Mouse (Mus musculus) lung, postnatal 0 days (tissue): ENCODE data around the gene Alg12. TPM values are rescaled to one million over a fixed set of nuclear protein-coding genes. Genes with fewer than 3 reads are reported as not detected.
"Not testable (repeated sequence)": the region's sequence is repeated elsewhere in the genome, so short reads cannot be mapped to it uniquely, and the experiment has no call there.

Source experiments
- ATAC-seq: fragments of 200-750 bp; cut with Nextera tagmentation; 2 replicates; pipeline ENCODE4 v1.8.0; 2017; ENCODE audit warnings: moderate library complexity
- DNase-seq: peaks from one replicate; pipeline ENCODE4 v3.0.0-alpha.2; 2016; ENCODE audit warnings: low spot score
- H3K27ac ChIP-seq: fragments of 300-500 bp; sonication (generic); 2 replicates; pipeline ENCODE4 v1.5.1; 2014; ENCODE audit warnings: antibody characterized with exemption, mild to moderate bottlenecking, low read length, mixed read lengths
- H3K27me3 ChIP-seq: fragments of 300-500 bp; sonication (generic); replicated peaks from 2 replicates; pipeline ENCODE4 v1.6.1; 2014; ENCODE audit warnings: low read length, mixed read lengths; ENCODE audit not compliant: insufficient read depth
- H3K36me3 ChIP-seq: fragments of 300-500 bp; sonication (generic); 2 replicates; pipeline ENCODE4 v1.6.1; 2014; ENCODE audit warnings: low read length, mixed read lengths; ENCODE audit not compliant: insufficient read depth
- H3K4me1 ChIP-seq: fragments of 300-500 bp; sonication (generic); 2 replicates; pipeline ENCODE4 v1.6.1; 2014; ENCODE audit warnings: antibody characterized with exemption, low read depth, low read length, mixed read lengths; ENCODE audit not compliant: insufficient read depth
- H3K4me2 ChIP-seq: fragments of 300-500 bp; sonication (generic); replicated peaks from 2 replicates; pipeline ENCODE4 v1.6.1; 2014; ENCODE audit warnings: low read depth, mild to moderate bottlenecking, low read length, moderate library complexity, mixed read lengths
- H3K4me3 ChIP-seq: fragments of 300-500 bp; sonication (generic); 2 replicates; pipeline ENCODE4 v1.5.1; 2014; ENCODE audit warnings: low read depth, low read length
- H3K9ac ChIP-seq: fragments of 300-500 bp; sonication (generic); replicated peaks from 2 replicates; pipeline ENCODE4 v1.6.1; 2014; ENCODE audit warnings: low read depth, mild to moderate bottlenecking
- H3K9me3 ChIP-seq: fragments of 300-500 bp; sonication (generic); 2 replicates; pipeline ENCODE4 v1.6.1; 2016; ENCODE audit warnings: low read length, mixed read lengths
- CTCF ChIP-seq: IDR thresholded peaks from 2 replicates; pipeline ENCODE4 v1.5.1; 2016; ENCODE audit warnings: antibody characterized with exemption, mild to moderate bottlenecking
- EP300 ChIP-seq: IDR thresholded peaks from 2 replicates; pipeline ENCODE4 v1.6.1; 2016; ENCODE audit warnings: antibody characterized with exemption, mild to moderate bottlenecking, control low read depth
- WGBS: fragments of 180-500 bp; shearing (Covaris S2); extraction: QIAGEN DNeasy Blood & Tissue Kit; methylation state at CpG from one replicate; pipeline ENCODE4 v1.1.7; 2014; 5-methylcytosine and 5-hydroxymethylcytosine counted together
- polyA plus RNA-seq: library from polyadenylated mRNA; unstranded; fragments of >200 nt; fragmentation: Nextera tagmentation; extraction: Ambion mirVana; gene quantifications from 2 replicates; pipeline ENCODE4 v1.2.1, GENCODE M21; 2015

The Alg12 gene
- polyA plus RNA-seq, 1 experiment from 2014 or later: 7.2 TPM

- WGBS: 84% methylated on average over 3 of the region's 3 CpGs
- TF ChIP-seq EP300 (no peak), CTCF (peak; percentile 38)
- no peak for DNase-seq
Observed at GRCm38 (mm10) chr15:88813262-88813661, 5.9 kb downstream of the Alg12 start.

GRCm38 (mm10) chr15:88810369-88810768, 8.7 kb downstream of the Alg12 start:
- peaks cover 12% of the 10 kb centered on the region; the same call in 1 of the 2 replicates for H3K36me3 ChIP-seq
- no peak overlapping the region for H3K4me3 ChIP-seq
- WGBS: 77% methylated on average over 2 of the region's 2 CpGs
- no peak overlapping the region for H3K4me2 ChIP-seq
- no peaks in the 10 kb centered on the region for H3K27me3 ChIP-seq
- no peak for ATAC-seq
- no peaks in the 10 kb centered on the region for H3K4me1 ChIP-seq
- no peak for TF ChIP-seq CTCF
- TF ChIP-seq EP300: no peak
- no peak overlapping the region for H3K9ac ChIP-seq
- no peak overlapping the region for H3K27ac ChIP-seq
- no peak for DNase-seq
- no peaks in the 10 kb centered on the region for H3K9me3 ChIP-seq

More at GRCm38 (mm10) chr15:88813262-88813661, 5.9 kb downstream of the Alg12 start:
- H3K4me2 ChIP-seq: no peak overlapping the region
- H3K9ac ChIP-seq: no peak overlapping the region
- H3K36me3 ChIP-seq: no peaks in the 10 kb centered on the region
- H3K4me3 ChIP-seq: no peak overlapping the region
- no peak overlapping the region for H3K27ac ChIP-seq
- ATAC-seq: no peak
- H3K4me1 ChIP-seq: no peaks in the 10 kb centered on the region
- H3K27me3 ChIP-seq: no peaks in the 10 kb centered on the region
- no peaks in the 10 kb centered on the region for H3K9me3 ChIP-seq

DNA sequence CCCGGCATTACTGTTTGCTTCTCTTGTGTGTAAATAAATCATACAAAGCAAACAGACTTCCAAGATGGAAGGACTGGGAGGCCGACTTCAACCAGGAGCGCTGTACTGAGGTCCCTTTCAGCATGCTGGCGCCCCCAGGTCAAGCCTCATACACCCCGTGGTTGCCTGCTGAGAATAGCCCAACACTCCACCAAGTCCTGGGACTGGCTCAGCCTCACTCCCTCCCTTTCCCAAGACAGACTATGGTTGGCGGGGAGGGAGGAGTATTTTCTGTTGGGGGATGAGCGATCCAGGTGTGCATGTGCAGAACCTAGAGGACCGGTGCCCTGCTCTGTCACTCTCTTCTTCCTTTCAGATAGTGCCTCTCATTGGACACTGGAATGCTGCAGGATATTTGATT, 11.0 kb downstream of the Alg12 start:
- H3K27me3 ChIP-seq: no peaks in the 10 kb centered on the region
- TF ChIP-seq EP300 (no peak), CTCF (no peak)
- DNase-seq (no peak), ATAC-seq (no peak)
- H3K9me3 ChIP-seq: no peaks in the 10 kb centered on the region
- H3K27ac ChIP-seq: no peak overlapping the region
- H3K36me3 ChIP-seq: peaks cover 17% of the 10 kb centered on the region; the same call in 1 of the 2 replicates
- H3K4me1 ChIP-seq: no peaks in the 10 kb centered on the region
- 77% methylated on average over 8 of the region's 8 CpGs for WGBS
- no peak overlapping the region for H3K4me3 ChIP-seq
- H3K4me2 ChIP-seq: no peak overlapping the region
- no peak overlapping the region for H3K9ac ChIP-seq

DNA sequence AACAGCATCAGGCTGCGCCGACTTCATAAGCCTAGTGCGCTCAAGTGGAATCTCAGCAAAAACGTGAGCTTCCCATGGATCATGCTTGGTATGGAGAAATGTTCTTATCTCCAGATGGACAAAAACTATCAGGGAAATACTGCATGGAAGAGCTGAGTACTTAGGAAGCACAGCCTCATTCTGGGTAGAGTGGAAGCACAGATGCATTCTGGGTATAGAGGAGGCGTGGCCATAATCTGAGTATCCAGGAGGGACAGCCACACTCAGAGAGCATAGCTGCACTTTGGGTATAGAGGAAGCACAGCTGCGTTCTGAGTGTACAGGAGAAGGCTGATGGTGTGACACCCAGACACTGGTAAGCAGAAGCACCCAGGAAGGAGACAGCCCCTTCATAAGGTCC, 16.8 kb downstream of the Alg12 start:
- Histone ChIP-seq H3K4me3 (no peak overlapping the region), H3K27me3 (no peaks in the 10 kb centered on the region), H3K27ac (no peak overlapping the region), H3K36me3 (peaks cover 17% of the 10 kb centered on the region; the same call in 1 of the 2 replicates), H3K4me2 (no peak overlapping the region), H3K9ac (no peak overlapping the region), H3K4me1 (no peaks in the 10 kb centered on the region), H3K9me3 (no peaks in the 10 kb centered on the region)
- ATAC-seq (no peak), DNase-seq (no peak)
- 86% methylated on average over 6 of the region's 6 CpGs for WGBS
- TF ChIP-seq EP300 (no peak), CTCF (no peak)

DNA sequence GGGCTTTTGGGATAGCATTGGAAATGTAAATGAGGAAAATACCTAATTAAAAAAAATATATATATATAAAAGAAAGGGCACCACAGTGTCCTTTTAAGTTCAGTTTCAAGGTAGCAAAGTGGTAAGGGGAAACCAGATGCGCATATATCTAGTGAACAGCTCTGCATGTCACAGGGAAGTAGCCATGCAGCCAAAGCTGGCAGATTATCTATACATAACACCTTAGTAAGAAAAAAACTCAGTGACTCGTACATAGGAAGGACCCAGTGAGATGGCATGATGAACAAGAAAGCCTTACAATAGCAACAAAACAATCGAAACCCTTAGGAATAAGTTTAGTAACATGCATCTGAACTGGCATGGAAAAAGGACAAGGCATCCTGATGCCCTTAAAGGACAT, 17.2 kb downstream of the Alg12 start:
- H3K9me3 ChIP-seq: no peaks in the 10 kb centered on the region
- no peak overlapping the region for H3K9ac ChIP-seq
- TF ChIP-seq EP300: no peak
- no peak for TF ChIP-seq CTCF
- H3K4me1 ChIP-seq: no peaks in the 10 kb centered on the region
- H3K4me2 ChIP-seq: no peak overlapping the region
- H3K4me3 ChIP-seq: no peak overlapping the region
- DNase-seq (no peak), ATAC-seq (no peak)
- peaks cover 17% of the 10 kb centered on the region; the same call in 1 of the 2 replicates for H3K36me3 ChIP-seq
- no peaks in the 10 kb centered on the region for H3K27me3 ChIP-seq
- H3K27ac ChIP-seq: no peak overlapping the region
- WGBS: 87% methylated on average over 3 of the region's 3 CpGs

DNA sequence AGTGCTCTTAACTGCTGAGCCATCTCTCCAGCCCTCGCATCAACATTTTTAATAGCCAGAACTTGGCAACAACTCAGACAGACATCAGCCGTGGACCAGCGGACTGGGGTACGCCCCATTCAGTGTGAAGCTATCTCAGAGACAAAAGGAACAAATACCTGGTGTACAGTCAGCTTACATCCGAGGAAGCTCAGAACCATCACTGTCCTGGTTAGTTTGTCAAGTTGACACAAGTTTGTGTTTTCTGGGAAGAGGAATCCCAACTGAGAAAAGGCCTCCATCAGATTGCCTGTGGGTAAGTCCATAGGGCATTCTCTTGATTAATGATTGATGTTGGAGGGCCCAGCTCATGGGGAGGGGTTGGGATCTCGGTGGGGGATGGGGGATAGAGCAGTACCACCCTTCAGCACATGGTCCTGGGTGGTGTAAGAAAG, 18.2 kb downstream of the Alg12 start:
- Histone ChIP-seq H3K4me3 (no peak overlapping the region), H3K9ac (no peak overlapping the region), H3K27ac (no peak overlapping the region)

GRCm38 (mm10) chr15:88799950-88800371, 19.2 kb downstream of the Alg12 start:
- H3K27ac ChIP-seq: peak overlapping the region; percentile 40; the same call in 1 of the 2 replicates
- H3K9me3 ChIP-seq: no peaks in the 10 kb centered on the region
- H3K9ac ChIP-seq: no peak overlapping the region
- TF ChIP-seq CTCF (no peak), EP300 (peak; percentile 88)
- ATAC-seq: peak; percentile 97
- peak; percentile 94 for DNase-seq
- H3K4me3 ChIP-seq: no peak overlapping the region
- WGBS: 47% methylated on average over 11 of the region's 11 CpGs
- H3K27me3 ChIP-seq: no peaks in the 10 kb centered on the region
- H3K36me3 ChIP-seq: peaks cover 1% of the 10 kb centered on the region; the same call in 1 of the 2 replicates
- H3K4me1 ChIP-seq: no peaks in the 10 kb centered on the region
- H3K4me2 ChIP-seq: no peak overlapping the region

More for the DNA sequence above, 18.2 kb downstream of the Alg12 start:
- DNase-seq (no peak), ATAC-seq (no peak)
- Histone ChIP-seq H3K4me2 (no peak overlapping the region), H3K9me3 (no peaks in the 10 kb centered on the region), H3K36me3 (peaks cover 11% of the 10 kb centered on the region; the same call in 1 of the 2 replicates), H3K27me3 (no peaks in the 10 kb centered on the region), H3K4me1 (no peaks in the 10 kb centered on the region)
- TF ChIP-seq EP300: no peak
- TF ChIP-seq CTCF: no peak
- WGBS: 68% methylated on average over 6 of the region's 6 CpGs

- H3K27me3 ChIP-seq, H3K4me1 ChIP-seq, H3K4me2 ChIP-seq, DNase-seq, H3K9ac ChIP-seq, H3K27ac ChIP-seq, H3K36me3 ChIP-seq, ATAC-seq, H3K9me3 ChIP-seq, H3K4me3 ChIP-seq: not testable (repeated sequence)
- WGBS: 84% methylated on average over 4 of the region's 5 CpGs
Observed at GRCm38 (mm10) chr15:88794729-88795128, 24.4 kb downstream of the Alg12 start.
